Mouse (Mus musculus): ENCODE data around the gene S100a5.

DNA sequence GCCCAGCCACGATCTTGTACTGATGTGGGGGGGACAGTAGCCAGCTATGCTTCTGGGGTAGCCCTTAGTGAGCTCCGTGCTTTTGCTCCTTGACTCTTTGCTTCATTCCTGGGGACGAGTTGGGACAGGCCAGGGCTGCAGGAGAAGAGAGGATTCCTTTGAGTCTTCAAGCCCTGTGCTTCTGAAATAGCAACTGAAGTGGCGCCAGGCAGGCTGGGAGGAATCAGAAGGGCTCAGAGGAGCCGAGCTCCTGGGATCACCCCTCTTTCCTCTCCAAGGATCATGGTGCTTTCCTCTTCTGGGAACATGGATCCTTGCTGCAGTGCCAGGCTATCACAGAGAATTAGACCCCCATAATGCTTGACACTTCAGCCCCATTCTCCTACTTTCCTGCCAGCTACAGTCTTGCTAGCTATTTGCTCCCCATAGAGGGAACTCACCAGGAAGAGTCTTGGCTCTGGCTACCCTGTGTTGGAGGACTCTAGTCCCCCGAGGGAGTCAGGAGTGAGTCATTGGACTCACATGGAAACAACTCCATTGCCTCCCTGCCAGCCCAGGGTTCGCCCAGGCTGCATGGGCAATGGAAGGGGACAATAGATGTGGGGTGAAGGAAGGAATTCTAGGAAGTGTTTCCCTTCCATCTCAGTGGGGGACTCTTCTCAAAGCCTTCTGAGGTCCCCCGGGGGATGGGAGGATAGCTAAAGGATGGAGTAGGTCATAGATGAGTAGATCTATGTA is 7.7 kb upstream of the S100a5 start:
- TF ChIP-seq CTCF (IDR thresholded peaks at IDR 0.05; ENCODE audit: borderline replicate concordance, insufficient read depth, low read depth, low read length), result no peak
- no peak for TF ChIP-seq POLR2A (IDR thresholded peaks at IDR 0.05; ENCODE audit: borderline replicate concordance, insufficient read depth, low read length)
